Mouse (Mus musculus) lung, adult 2 months (tissue): ENCODE results near the gene Cd68. TPM values are rescaled to one million over a fixed set of nuclear protein-coding genes. Genes with fewer than 3 reads are reported as not detected.

ENCODE experiments used
- DNase-seq: peaks from one replicate; pipeline ENCODE4 v3.0.0; 2022
- H3K4me1 ChIP-seq: fragments of 200-500 bp; 2 replicates; pipeline ENCODE4 v1.6.1; 2011; ENCODE audit warnings: low read length; ENCODE audit not compliant: control insufficient read depth, insufficient read depth
- H3K4me3 ChIP-seq: fragments of 200-500 bp; replicated peaks from 2 replicates; pipeline ENCODE3; 2011; ENCODE audit warnings: low read depth, mild to moderate bottlenecking, control low read depth, low read length; ENCODE audit errors: extremely low read depth
- CTCF ChIP-seq: fragments of 200-500 bp; IDR thresholded peaks from 2 replicates; pipeline ENCODE4 v1.5.1; 2011; ENCODE audit warnings: mild to moderate bottlenecking, low read length, control low read depth; ENCODE audit not compliant: insufficient read depth
- POLR2A ChIP-seq: fragments of 200-500 bp; IDR thresholded peaks from 2 replicates; pipeline ENCODE4 v1.6.1; 2011; ENCODE audit warnings: low read depth, mild to moderate bottlenecking, control low read depth, low read length, borderline replicate concordance; ENCODE audit errors: extremely low read depth
- WGBS: fragments of 180-500 bp; shearing (Covaris S2); methylation state at CpG from one replicate; pipeline ENCODE4 v1.1.7; 2018; 5-methylcytosine and 5-hydroxymethylcytosine counted together
- polyA plus RNA-seq: library from polyadenylated mRNA; depleted of rRNA; stranded (reverse); fragments of >200 nt; gene quantifications from 2 replicates; pipeline ENCODE4 v1.2.3, GENCODE M21; 2012

Gene Cd68
- polyA plus RNA-seq, 1 experiment = 82.8 TPM

DNA sequence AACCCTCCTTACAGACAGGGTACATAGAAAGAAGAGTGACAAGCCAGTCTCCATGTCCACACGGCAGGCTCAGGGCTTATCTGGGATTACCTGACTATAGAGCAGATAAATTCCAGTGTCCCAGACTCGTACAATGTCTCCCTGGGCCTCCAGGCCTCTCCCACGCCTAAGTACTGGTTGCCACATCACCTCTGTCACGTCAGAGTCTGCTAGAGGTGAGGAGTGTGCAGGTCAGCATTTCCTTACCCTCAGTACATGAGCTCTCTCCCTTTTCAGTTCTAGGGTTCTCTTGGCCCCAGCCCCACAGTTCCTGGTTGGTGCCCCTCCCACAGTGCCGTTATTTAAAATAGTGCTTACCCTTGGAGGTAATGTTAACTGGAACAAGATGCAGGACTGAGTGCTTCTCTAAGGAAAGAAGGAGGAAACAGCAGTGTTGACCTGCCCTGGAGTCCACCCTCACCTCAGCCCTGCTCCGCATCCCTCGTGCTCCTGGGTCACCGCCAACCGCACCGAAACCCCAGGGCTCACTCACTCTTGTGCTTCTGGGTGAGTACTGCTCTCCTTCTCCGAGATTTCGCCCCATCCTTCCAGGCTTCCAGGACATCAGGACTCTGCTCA is 18.3 kb upstream of the Cd68 start:
- peak; percentile 58 for DNase-seq
- TF ChIP-seq POLR2A (no peak; the same call in 1 of the 2 replicates), CTCF (no peak)
- H3K4me1 ChIP-seq = peaks cover 26% of the 10 kb centered on the region
- H3K4me3 ChIP-seq = peak overlapping the region; percentile 48
- WGBS = 68% methylated on average over 12 of the region's 12 CpGs

DNA sequence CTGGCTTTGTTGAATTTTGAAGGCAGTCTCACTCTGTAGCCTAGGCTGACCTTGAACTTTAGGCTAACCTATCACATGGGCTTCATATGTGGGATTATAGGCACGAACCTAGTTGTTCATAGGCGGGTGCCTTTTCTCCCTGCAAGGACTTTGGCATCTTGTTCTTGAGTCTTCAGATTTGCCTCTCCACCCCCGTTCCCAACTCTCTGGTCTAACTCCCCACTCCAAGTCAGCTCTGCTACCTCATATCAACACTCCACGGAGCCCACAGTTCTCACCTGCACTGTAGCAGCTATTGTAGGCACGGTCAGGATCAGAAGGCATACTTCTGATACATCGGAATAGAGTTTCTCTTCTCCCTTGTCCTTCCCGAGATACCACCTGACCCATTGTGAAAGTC is 17.6 kb upstream of the Cd68 start:
- Histone ChIP-seq H3K4me3 (no peak overlapping the region), H3K4me1 (peaks cover 26% of the 10 kb centered on the region)
- no peak for DNase-seq
- TF ChIP-seq CTCF (no peak), POLR2A (no peak)
- 64% methylated on average over 7 of the region's 7 CpGs for WGBS

DNA sequence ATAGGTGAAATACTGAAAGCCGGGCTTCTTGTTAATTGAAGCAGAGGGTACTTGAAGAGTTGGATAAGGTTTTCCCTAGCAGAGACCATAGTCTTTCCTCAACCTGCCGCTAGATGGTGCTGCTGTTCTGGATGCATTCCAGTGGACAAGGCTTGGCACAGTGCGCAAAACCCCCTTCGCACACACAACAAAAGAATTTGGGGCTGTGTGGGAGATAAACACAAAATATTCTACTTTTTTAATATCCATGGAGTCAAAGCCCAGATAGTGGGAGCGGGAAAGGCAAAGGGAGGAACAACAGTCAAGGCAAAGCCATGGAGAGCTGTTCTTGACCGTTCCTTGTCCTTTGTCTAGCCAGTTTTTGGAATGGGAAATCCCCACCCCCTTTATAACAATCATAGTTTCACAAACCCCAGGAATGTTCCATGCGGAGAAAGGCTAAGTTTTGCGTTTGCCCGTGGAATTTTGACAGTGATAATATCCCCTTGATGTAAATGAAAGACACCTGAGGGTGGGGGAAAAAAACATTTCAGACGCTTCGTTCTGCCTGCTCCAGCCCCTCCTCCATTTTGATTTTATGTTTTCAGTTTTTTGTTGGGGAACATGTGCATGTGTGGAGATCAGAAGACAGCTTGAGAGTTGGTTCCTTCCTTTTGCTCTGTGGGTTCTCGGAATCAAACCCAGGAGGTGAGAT is 17.0 kb upstream of the Cd68 start:
- 14% methylated on average over 12 of the region's 12 CpGs for WGBS
- H3K4me3 ChIP-seq = no peak overlapping the region
- peak; percentile 93 for DNase-seq
- H3K4me1 ChIP-seq = peaks cover 26% of the 10 kb centered on the region
- TF ChIP-seq CTCF (peak; percentile 96), POLR2A (no peak)

DNA sequence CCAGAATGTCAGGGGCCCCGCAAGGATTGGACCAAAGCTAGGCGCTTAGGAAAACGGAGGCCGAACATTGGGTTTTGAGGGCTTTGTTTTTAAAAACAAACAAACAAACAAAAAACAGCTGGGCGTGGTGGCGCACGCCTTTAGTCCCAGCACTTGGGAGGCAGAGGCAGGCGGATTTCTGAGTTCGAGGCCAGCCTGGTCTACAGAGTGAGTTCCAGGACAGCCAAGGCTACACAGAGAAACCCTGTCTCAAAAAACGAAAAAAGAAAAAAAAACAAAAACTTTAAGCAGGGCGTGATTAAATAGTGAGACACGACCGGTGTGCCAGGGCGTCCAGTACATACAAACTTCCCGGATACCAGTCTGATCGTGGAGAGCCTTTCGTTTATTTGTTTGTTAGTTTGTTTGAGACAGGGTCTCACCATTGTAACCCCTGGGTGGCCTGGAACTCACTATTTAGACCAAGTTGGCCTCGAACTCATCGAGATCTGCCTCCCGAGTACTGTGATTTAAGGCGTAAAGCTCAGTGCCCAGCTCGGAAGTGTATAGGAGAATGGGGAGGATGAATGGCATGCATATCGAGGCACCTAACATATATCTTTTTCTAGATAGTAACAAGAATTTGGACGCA is 16.4 kb upstream of the Cd68 start:
- WGBS = 12% methylated on average over 24 of the region's 24 CpGs
- Histone ChIP-seq H3K4me1 (peaks cover 26% of the 10 kb centered on the region), H3K4me3 (peak overlapping the region; percentile 77)
- TF ChIP-seq POLR2A = no peak
- no peak for TF ChIP-seq CTCF
- DNase-seq = peak; percentile 46

DNA sequence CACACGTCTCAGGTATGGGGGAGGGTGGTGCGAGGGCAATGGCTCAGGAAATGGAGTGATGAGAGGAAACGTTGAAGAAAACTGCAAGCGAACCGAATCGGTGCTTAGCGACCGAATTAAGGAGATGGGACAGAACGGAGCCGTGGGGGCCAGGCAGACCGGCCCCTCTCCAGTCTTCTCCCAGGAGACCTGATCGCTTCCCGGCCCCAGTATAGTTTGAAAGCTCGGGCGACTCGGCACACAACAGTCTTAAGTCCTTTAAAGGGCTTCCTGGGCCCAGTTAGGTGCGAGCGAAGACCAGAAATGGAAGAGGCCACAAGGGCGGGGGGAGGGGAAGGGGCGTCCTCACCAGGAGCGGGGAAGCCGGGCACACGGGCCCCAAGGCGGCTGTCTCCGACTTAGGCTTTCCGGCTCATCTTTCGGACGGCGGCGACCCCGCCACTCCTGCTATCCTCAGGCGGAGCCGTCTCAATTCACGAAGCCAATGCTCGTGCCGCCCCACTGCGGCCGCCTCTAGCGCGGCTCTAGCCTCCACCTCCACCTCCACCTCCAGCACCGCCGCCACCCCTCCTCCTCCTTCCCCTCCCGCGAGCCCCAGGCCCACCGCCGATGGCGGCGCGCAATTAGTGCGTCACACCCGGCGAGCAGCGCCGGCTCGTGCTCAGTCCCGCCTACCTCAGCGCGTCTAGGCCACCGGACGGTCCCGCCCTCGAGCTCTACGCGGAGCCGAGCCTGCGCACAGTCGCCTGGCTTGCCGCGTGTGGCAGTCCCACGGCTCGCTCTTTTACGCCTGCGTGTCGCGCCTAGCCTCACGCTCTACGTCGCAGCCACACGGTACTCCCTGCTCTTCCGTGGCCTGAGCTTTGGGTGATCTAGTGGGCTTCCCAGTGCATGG is 15.6 kb upstream of the Cd68 start, which contains the start of gene Senp3:
Gene Senp3 (minus strand): TSS at position 771 of the 895 bp plus-strand sequence.
- no peak for TF ChIP-seq CTCF
- peak; percentile 95 for TF ChIP-seq POLR2A
- DNase-seq = peak; percentile 94
- peak within 1 kb of the TSS; percentile 77 for H3K4me3 ChIP-seq
- WGBS = under 1% methylated on average over 79 of the region's 80 CpGs
- peaks cover 21% of the 10 kb centered on the region for H3K4me1 ChIP-seq

DNA sequence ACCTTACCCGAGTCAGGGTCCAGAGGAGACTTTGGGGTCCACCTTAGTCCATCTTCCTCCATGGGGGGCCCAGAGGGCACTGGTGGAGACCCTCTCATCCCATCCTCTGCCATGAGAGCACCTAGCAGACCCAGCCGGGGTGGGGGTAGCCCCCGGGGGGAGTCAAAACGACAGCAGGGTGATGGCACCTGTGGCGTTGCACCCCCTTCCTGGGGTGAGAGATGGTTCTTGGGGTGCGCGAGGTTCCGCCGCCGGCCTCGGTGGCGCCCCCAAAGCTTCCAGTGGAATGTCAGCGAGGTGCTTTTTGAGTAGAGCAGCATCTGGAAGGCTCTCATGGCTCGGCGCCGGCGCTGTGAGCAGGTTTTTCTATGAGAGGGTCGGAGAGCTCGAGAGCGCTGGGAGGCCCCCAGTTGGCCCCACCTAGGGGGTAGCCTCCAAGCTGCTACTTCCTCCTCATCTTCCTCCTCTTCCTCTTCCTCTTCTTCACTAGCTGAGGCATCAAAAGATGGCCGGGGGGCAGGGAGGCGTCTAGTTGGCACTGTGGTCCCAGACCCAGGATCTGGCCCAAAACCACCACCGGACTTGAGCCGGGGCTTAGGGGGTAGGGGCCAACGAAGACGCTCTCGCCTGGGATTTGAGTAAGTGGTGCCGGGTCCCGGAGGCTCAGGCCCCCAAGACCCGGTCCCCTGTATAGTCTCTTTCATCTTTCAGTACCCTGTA is 14.3 kb upstream of the Cd68 start:
- 86% methylated on average over 30 of the region's 30 CpGs for WGBS
- H3K4me3 ChIP-seq = no peak overlapping the region

DNA sequence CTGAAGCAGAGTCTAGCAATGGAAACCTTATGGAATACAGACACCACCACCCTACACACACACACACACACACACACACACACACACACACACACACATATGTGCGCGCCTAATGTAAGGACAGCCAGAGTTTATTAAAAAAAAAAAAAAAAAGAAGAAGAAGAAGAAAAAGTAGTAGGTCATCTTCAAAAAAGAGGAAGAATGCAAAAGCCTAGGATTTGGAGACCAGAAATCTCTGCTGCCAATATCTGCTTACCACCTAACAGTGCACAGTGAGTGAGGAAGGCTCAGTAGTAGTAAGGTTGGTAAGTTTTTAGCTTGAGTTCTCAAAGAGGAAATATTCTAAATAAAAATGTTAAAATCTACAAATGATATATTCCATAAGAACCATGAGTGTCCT is 13.2 kb upstream of the Cd68 start:
- no peak overlapping the region for H3K4me3 ChIP-seq
- peaks cover 6% of the 10 kb centered on the region; the same call in 1 of the 2 replicates for H3K4me1 ChIP-seq
- DNase-seq = no peak
- 85% methylated on average over 2 of the region's 2 CpGs for WGBS
- no peak for TF ChIP-seq POLR2A

More for the DNA sequence above, 14.3 kb upstream of the Cd68 start:
- no peak for DNase-seq
- H3K4me1 ChIP-seq = peaks cover 12% of the 10 kb centered on the region
- TF ChIP-seq CTCF (no peak), POLR2A (no peak)

DNA sequence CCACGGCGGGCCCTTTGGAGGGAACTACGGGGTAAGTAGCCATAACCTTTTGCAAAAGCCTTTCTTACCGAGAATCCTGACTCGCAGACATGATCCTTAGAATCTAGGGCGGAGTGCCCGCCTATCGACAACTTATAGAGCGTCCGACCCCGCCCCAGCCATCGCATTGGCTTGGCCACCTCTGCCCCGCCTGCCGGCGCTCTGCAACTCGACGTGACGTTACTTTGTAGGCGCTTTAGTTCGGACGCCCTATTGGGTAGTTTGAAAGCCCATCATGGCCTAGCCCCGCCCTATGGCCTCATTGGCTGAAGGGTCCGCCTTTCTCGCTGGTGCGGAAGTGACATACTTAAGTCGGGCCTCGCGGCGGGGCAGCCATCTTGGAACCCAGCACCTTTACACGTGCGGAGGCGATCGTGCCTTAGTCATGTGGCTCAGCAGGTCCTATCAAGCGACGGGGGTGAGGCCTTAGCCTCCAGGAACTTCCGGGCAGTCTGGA is 6.3 kb upstream of the Cd68 start, which contains the start of gene Eif4a1:
Gene Eif4a1 (minus strand): TSS at position 213 of the 496 bp plus-strand sequence.
- WGBS = under 1% methylated on average over 36 of the region's 36 CpGs
- TF ChIP-seq CTCF = no peak
- TF ChIP-seq POLR2A = peak; percentile 91

More for the DNA sequence above, 6.3 kb upstream of the Cd68 start, which contains the start of gene Eif4a1:
- peak within 1 kb of the TSS; percentile 94 for H3K4me3 ChIP-seq
- peak; percentile 100 for DNase-seq
- peaks cover 8% of the 10 kb centered on the region; the same call in 1 of the 2 replicates for H3K4me1 ChIP-seq
